ENCODE assay signal across 18 mouse cellular contexts in genomic region chr12:79744131-79744530, GRCm38 (mm10).
DNase-seq lines count a peak whose midpoint lies in the region; ATAC-seq lines count a peak whose summit lies in the region.
"Had no signal": no experiment of that assay in that cellular context is flagged by ENCODE, and none has a peak within 500 bp of the region (broad histone marks: within the 10 kb centered on the region; RNA-seq: fewer than 3 reads in every experiment).

No protein-coding gene starts in this region.

- no peaks in the 10 kb centered on the region for H3K9me3 ChIP-seq in midbrain, embryonic 10.5 days (replicated peaks)
- H3K9me3 ChIP-seq in midbrain, embryonic 14.5 days (ENCODE audit: control insufficient read depth, low read length), result no peaks in the 10 kb centered on the region
- H3K9me3 ChIP-seq: forebrain, embryonic 15.5 days; heart, embryonic 10.5 days; liver, embryonic 15.5 days had no signal

- peak; percentile 52; the same call in 1 of the 2 replicates for ATAC-seq in frontal cortex, adult (ENCODE audit: low TSS enrichment)
- ATAC-seq in midbrain, embryonic 14.5 days (ENCODE audit: low FRiP score, low TSS enrichment), result no peak
- ATAC-seq: forebrain, embryonic 15.5 days; hindbrain, postnatal 0 days had no signal

- no peak overlapping the region for H3K27ac ChIP-seq in midbrain, embryonic 10.5 days (replicated peaks)
- H3K27ac ChIP-seq in midbrain, embryonic 14.5 days (replicated peaks; ENCODE audit: low read depth, low read length), result no peak overlapping the region
- H3K27ac ChIP-seq: forebrain, embryonic 15.5 days; heart, embryonic 10.5 days; hindbrain, postnatal 0 days; liver, embryonic 15.5 days had no signal

- WGBS in midbrain, embryonic 10.5 days, result 88% methylated on average over 6 of the region's 6 CpGs
- WGBS in midbrain, embryonic 14.5 days, result 90% methylated on average over 6 of the region's 6 CpGs

- peaks cover 67% of the 10 kb centered on the region for H3K4me1 ChIP-seq in midbrain, embryonic 10.5 days
- peaks cover 5% of the 10 kb centered on the region; the same call in 1 of the 2 replicates for H3K4me1 ChIP-seq in midbrain, embryonic 14.5 days (ENCODE audit: control insufficient read depth, insufficient read depth, low read length)

- peaks cover 30% of the 10 kb centered on the region for H3K27me3 ChIP-seq in midbrain, embryonic 10.5 days (ENCODE audit: low read depth, poor library complexity, severe bottlenecking)
- H3K27me3 ChIP-seq in midbrain, embryonic 14.5 days (ENCODE audit: control insufficient read depth, insufficient read depth, low read length), result no peaks in the 10 kb centered on the region
- H3K27me3 ChIP-seq: forebrain, embryonic 15.5 days; liver, embryonic 15.5 days had no signal

- H3K4me3 ChIP-seq in midbrain, embryonic 10.5 days, result no peak overlapping the region
- H3K4me3 ChIP-seq in midbrain, embryonic 14.5 days (replicated peaks; ENCODE audit: low read depth, low read length), result no peak overlapping the region
- H3K4me3 ChIP-seq: forebrain, embryonic 15.5 days; heart, embryonic 10.5 days; liver, embryonic 15.5 days had no signal

- DNase-seq in frontal cortex, postnatal 36 days (ENCODE audit: low spot score in 2 of 2), result no peak
- peak; percentile 37 for DNase-seq in right cerebral cortex, adult 18-20 months
- no peak for DNase-seq in right cerebral cortex, postnatal 4 days
- peak; percentile 55 for DNase-seq in brain, adult 2 months (ENCODE audit: low read depth, low spot score)
- DNase-seq in telencephalon, adult 2 months (ENCODE audit: low read depth, low spot score), result peak; percentile 28
- DNase-seq in midbrain, embryonic 10.5 days (ENCODE audit: low spot score), result no peak
- no peak for DNase-seq in midbrain, embryonic 14.5 days
- DNase-seq: cerebellum, adult 11-12 months; cerebellum, postnatal 36 days; kidney, adult 2 months; kidney, postnatal 25 days; lung, postnatal 10 days; thymus, postnatal 14 days had no signal

- no peak overlapping the region for H3K4me2 ChIP-seq in midbrain, embryonic 14.5 days (ENCODE audit: low read length)
- H3K4me2 ChIP-seq: forebrain, embryonic 15.5 days; liver, embryonic 15.5 days had no signal

- no peak overlapping the region for H3K9ac ChIP-seq in midbrain, embryonic 14.5 days (replicated peaks; ENCODE audit: low read length)
- H3K9ac ChIP-seq: forebrain, embryonic 15.5 days; liver, embryonic 15.5 days had no signal

- H3K36me3 ChIP-seq in midbrain, embryonic 10.5 days, result no peaks in the 10 kb centered on the region
- no peaks in the 10 kb centered on the region for H3K36me3 ChIP-seq in midbrain, embryonic 14.5 days (ENCODE audit: control insufficient read depth, insufficient read depth, low read length)
- H3K36me3 ChIP-seq: forebrain, embryonic 15.5 days; heart, embryonic 10.5 days; liver, embryonic 15.5 days had no signal

Comparison
In these comparisons a context has a peak if more than half of its experiments do, and no peak if none do; other contexts are left out.
1. DNase-seq: peak in right cerebral cortex, adult 18-20 months (single experiment), brain, adult 2 months (single experiment) and telencephalon, adult 2 months (single experiment); none in frontal cortex, postnatal 36 days (0 of 2), right cerebral cortex, postnatal 4 days (single experiment), midbrain, embryonic 10.5 days (single experiment) and midbrain, embryonic 14.5 days (single experiment).